Mouse (Mus musculus) ES-Bruce4 (cell line): ENCODE measurements around the gene Olfr307. TPM values are rescaled to one million over a fixed set of nuclear protein-coding genes. Genes with fewer than 3 reads are reported as not detected.
"Not testable (repeated sequence)": the region's sequence is repeated elsewhere in the genome, so short reads cannot be mapped to it uniquely, and the experiment has no call there.

ENCODE experiments used
- H3K27ac ChIP-seq: 2 replicates; pipeline ENCODE4 v1.5.1; 2012; ENCODE audit warnings: low read length, inconsistent platforms; ENCODE audit not compliant: insufficient read depth
- H3K27me3 ChIP-seq: 2 replicates; pipeline ENCODE4 v1.6.1; 2012; ENCODE audit warnings: mild to moderate bottlenecking, low read length, inconsistent platforms; ENCODE audit not compliant: control insufficient read depth, poor library complexity, insufficient read depth, severe bottlenecking
- H3K36me3 ChIP-seq: 2 replicates; pipeline ENCODE4 v1.6.1; 2012; ENCODE audit warnings: inconsistent platforms, mild to moderate bottlenecking, low read length, moderate library complexity; ENCODE audit not compliant: control insufficient read depth, poor library complexity, insufficient read depth, severe bottlenecking
- H3K4me1 ChIP-seq: one replicate; pipeline ENCODE4 v1.8.1; 2011; ENCODE audit warnings: low read length; ENCODE audit not compliant: control insufficient read depth, insufficient read depth
- H3K4me3 ChIP-seq: 2 replicates; pipeline ENCODE4 v1.5.1; 2011; ENCODE audit warnings: low read depth, mild to moderate bottlenecking, low read length
- H3K9ac ChIP-seq: 2 replicates; pipeline ENCODE4 v1.6.1; 2012; ENCODE audit warnings: low read depth, mild to moderate bottlenecking, inconsistent platforms; ENCODE audit not compliant: poor library complexity, severe bottlenecking
- H3K9me3 ChIP-seq: replicated peaks from 2 replicates; pipeline ENCODE4 v1.6.1; 2012; ENCODE audit warnings: mild to moderate bottlenecking, low read length, inconsistent platforms; ENCODE audit not compliant: control insufficient read depth, poor library complexity, insufficient read depth, severe bottlenecking
- CTCF ChIP-seq: IDR thresholded peaks from one replicate; pipeline ENCODE4 v1.8.1; 2011; ENCODE audit warnings: low read depth, low read length
- EP300 ChIP-seq: IDR thresholded peaks from 2 replicates; pipeline ENCODE4 v1.6.1; 2011; ENCODE audit warnings: low read depth, low read length; ENCODE audit not compliant: insufficient read depth
- POLR2A ChIP-seq: IDR thresholded peaks from one replicate; pipeline ENCODE4 v1.8.1; 2011; ENCODE audit warnings: low read length; ENCODE audit not compliant: insufficient read depth
- polyA plus RNA-seq: library from polyadenylated mRNA; stranded (reverse); fragments of >200 nt; gene quantifications from 2 replicates; pipeline ENCODE4 v1.2.4, GENCODE M21; 2011; ENCODE audit warnings: low read depth; ENCODE audit not compliant: missing spikeins, insufficient read depth, insufficient read length

The Olfr307 gene
- 0.23 TPM in 1 of 2 replicates, not detected in the other for polyA plus RNA-seq

DNA sequence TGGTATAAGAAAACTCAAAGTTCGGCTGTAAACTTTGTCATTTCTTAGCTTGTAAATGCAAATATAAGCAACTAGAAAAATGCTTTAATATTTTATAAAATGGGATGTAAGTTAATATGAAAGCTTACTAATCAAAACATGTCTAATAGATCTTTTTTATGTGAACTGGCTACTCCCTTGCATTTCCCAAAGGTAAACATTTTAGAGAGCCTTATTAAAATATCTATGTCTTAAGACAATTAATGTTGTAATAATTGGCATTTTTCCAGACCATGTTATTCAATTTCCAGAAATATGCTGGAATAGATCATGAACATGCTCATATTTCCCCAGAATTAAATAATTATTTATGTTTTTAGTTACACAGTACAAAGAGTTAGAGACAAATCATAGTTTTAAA is at the start of gene Olfr307:
Olfr307 (minus strand) TSS at position 101 of the 400 bp plus-strand sequence.
- Histone ChIP-seq H3K36me3 (no peaks in the 10 kb centered on the region), H3K9me3 (no peaks in the 10 kb centered on the region)

DNA sequence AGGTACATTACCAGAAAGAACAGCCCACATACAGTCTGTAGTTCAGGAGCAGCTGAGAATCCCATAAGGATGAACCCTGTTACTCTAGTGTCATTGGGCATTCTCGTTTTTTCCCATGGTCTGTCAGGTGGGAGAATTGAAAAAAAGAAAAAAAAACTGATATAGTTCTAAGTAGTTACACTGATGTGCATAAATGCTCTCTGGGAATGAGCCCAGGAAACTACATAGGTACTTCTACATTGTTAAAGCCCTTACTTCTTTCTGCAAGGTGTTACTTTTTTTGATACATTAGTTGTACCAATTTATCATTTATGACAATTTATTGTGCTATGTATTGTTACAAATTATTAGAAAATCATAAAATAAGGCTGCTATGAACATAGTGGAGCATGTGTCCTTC is 49.2 kb upstream of the Olfr307 start, which contains the start of gene Olfr304:
Olfr304 (minus strand) TSS at position 101 of the 400 bp plus-strand sequence.
- H3K9me3 ChIP-seq = no peaks in the 10 kb centered on the region
- no peaks in the 10 kb centered on the region for H3K36me3 ChIP-seq
- no peak within 1 kb of the TSS for H3K4me3 ChIP-seq
- no peaks in the 10 kb centered on the region for H3K27me3 ChIP-seq
- no peak within 1 kb of the TSS for H3K9ac ChIP-seq
- no peak within 1 kb of the TSS for H3K27ac ChIP-seq
- H3K4me1 ChIP-seq = no peaks in the 10 kb centered on the region
- TF ChIP-seq POLR2A (no peak), CTCF (no peak), EP300 (no peak)

More for the DNA sequence above, at the start of gene Olfr307:
- TF ChIP-seq EP300 = no peak
- TF ChIP-seq POLR2A = no peak
- no peak for TF ChIP-seq CTCF
- Histone ChIP-seq H3K27ac (no peak within 1 kb of the TSS), H3K27me3 (no peaks in the 10 kb centered on the region), H3K9ac (no peak within 1 kb of the TSS), H3K4me1 (no peaks in the 10 kb centered on the region), H3K4me3 (no peak within 1 kb of the TSS)

DNA sequence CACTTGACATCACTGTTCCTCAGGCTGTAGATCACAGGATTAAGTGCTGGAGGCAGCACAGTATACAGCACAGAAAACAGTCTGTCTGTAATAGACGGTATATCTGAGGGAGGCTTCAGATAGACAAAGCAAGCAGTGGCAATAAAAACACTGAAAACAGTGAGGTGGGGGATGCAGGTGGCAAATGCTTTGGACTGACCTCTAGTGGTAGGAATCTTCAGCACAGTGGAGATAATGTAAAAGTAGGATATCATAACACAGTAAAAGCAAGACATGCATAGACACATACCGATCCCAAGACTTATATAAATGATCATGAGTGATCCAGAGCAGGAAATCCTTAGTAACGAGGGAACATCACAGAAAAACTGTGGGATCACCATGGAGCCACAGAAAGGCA is 48.4 kb upstream of the Olfr307 start:
- Histone ChIP-seq H3K4me1 (no peaks in the 10 kb centered on the region), H3K9ac (no peak overlapping the region), H3K27ac (no peak overlapping the region), H3K36me3 (no peaks in the 10 kb centered on the region), H3K4me3 (no peak overlapping the region), H3K9me3 (no peaks in the 10 kb centered on the region), H3K27me3 (no peaks in the 10 kb centered on the region)
- TF ChIP-seq EP300 (no peak), POLR2A (no peak), CTCF (no peak)

DNA sequence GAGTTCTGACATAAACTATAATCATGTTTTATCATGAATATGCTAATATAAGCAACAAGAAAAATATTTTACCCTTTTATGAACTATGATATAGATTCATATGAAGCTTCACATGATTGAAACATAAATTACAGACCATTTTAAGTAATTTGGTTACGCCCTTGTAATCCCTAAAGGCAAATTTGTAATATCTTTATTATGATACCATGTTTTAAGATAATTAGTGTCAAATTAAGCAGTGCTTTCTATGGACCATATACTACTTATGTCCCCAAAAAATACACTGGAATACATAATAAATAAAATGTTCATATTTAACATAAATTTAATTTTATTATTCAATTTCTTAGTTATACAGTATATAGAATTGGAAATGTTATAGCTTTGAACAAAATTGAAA is 29.4 kb upstream of the Olfr307 start, which contains the start of gene Olfr305:
Olfr305 (minus strand) TSS at position 101 of the 400 bp plus-strand sequence.
- Histone ChIP-seq H3K27ac (no peak within 1 kb of the TSS), H3K9ac (no peak within 1 kb of the TSS), H3K9me3 (no peaks in the 10 kb centered on the region), H3K4me3 (no peak within 1 kb of the TSS), H3K27me3 (no peaks in the 10 kb centered on the region), H3K36me3 (no peaks in the 10 kb centered on the region), H3K4me1 (no peaks in the 10 kb centered on the region)
- no peak for TF ChIP-seq EP300
- TF ChIP-seq CTCF = no peak
- no peak for TF ChIP-seq POLR2A

DNA sequence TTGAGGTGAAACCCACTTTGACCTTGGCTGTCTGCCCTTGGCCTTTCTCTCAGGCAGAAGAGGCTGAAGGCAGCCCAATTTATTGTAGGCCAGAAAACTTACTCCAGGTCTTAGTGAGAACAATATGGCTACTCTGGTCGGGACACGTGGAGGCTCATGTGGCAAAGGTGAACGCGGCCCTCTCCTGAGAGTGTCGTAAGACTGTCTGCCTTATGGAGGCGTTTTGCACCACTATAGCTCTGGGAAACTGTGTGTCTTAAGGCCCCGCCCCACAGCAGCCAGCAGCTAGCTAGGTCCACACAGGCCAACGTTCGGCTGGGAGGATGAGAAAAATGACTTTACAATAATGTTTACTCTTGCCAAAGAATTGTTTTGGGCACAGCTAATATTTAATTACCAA is 8.9 kb upstream of the Olfr307 start:
- not testable (repeated sequence) for H3K4me1 ChIP-seq, H3K9me3 ChIP-seq, H3K27me3 ChIP-seq, H3K4me3 ChIP-seq, H3K9ac ChIP-seq, H3K36me3 ChIP-seq, H3K27ac ChIP-seq

DNA sequence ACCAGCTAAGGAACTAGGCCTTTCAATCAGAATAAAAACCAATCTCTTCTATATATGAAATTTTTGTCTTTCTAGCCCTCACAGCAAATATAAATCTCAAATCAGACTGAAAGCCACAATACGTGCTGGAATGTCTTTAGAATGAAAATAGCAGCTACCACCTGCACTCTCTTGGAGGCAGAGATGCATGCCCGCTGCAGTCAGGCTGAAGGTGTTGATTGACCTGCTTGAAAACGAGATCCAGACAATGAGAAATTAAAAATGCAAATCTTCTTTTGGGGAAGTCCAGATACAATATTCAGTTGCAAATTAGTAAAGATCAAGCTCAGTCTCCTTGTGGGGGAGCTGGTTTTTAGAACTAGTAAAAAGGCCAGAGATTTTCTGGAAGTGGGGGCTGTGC is 6.9 kb upstream of the Olfr307 start:
- Histone ChIP-seq H3K9me3 (no peaks in the 10 kb centered on the region), H3K9ac (no peak overlapping the region), H3K4me1 (peaks cover 2% of the 10 kb centered on the region), H3K27me3 (no peaks in the 10 kb centered on the region), H3K4me3 (no peak overlapping the region), H3K36me3 (no peaks in the 10 kb centered on the region), H3K27ac (peak overlapping the region; percentile 83)
- TF ChIP-seq EP300 = peak; percentile 92
- TF ChIP-seq POLR2A = no peak
